Mouse (Mus musculus) thymus, postnatal 36 days (tissue): ENCODE results near the gene Olfr790.

Source experiments
- DNase-seq, 2 experiments: peaks; one replicate each; pipeline ENCODE4 v3.0.0; 2022; ENCODE audit warnings: mixed read lengths in 2 of 2

The Olfr790 gene

GRCm38 (mm10) chr10:129498192-129498591 lies at the start of gene Olfr790:
TSS of gene Olfr790 (plus strand) at chr10:129498492.
- no peak for DNase-seq

GRCm38 (mm10) chr10:129461562-129461961 lies 36.7 kb upstream of the Olfr790 start, which contains the start of gene Olfr787:
TSS of gene Olfr787 (plus strand) at chr10:129461862.
- no peak for DNase-seq

GRCm38 (mm10) chr10:129470698-129471097 lies 27.6 kb upstream of the Olfr790 start, which contains the start of gene Olfr788:
TSS of gene Olfr788 (plus strand) at chr10:129470998.
- DNase-seq: no peak

GRCm38 (mm10) chr10:129473256-129473655 lies 25.0 kb upstream of the Olfr790 start:
- no peak for DNase-seq

GRCm38 (mm10) chr10:129473723-129474122 lies 24.6 kb upstream of the Olfr790 start:
- DNase-seq: no peak

- DNase-seq: no peak
These were observed 13.8 kb upstream of the Olfr790 start, which contains the start of gene Olfr789 for GRCm38 (mm10) chr10:129484452-129484851. TSS of gene Olfr789 (plus strand) at chr10:129484752.

GRCm38 (mm10) chr10:129490101-129490500 lies 8.2 kb upstream of the Olfr790 start:
- DNase-seq: no peak

- no peak for DNase-seq
These were observed 23.2 kb downstream of the Olfr790 start, which contains the start of gene Olfr791 for GRCm38 (mm10) chr10:129521492-129521891. TSS of gene Olfr791 (plus strand) at chr10:129521792.

GRCm38 (mm10) chr10:129538862-129539261 lies 40.6 kb downstream of the Olfr790 start, which contains the start of gene Olfr792:
TSS of gene Olfr792 (plus strand) at chr10:129539162.
- DNase-seq: no peak

- DNase-seq: no peak
These were observed 51.1 kb downstream of the Olfr790 start for GRCm38 (mm10) chr10:129549354-129549753.
